Mouse (Mus musculus): ENCODE results near the gene Fank1. TPM values are rescaled to one million over a fixed set of nuclear protein-coding genes. Genes with fewer than 3 reads are reported as not detected.

Gene Fank1
- polyA plus RNA-seq, 1 experiment from 2014 or later: 0.52 TPM

- no peak for ATAC-seq (replicated peaks; ENCODE audit: insufficient number of reproducible peaks, low FRiP score, low TSS enrichment, low read depth)
- 86% methylated on average over 19 of the region's 19 CpGs for WGBS
- no peak overlapping the region for H3K4me2 ChIP-seq (ENCODE audit: low read depth, low read length)
- H3K27me3 ChIP-seq (ENCODE audit: control insufficient read depth, insufficient read depth, low read length): no peaks in the 10 kb centered on the region
- H3K9me3 ChIP-seq (replicated peaks; ENCODE audit: control insufficient read depth, low read length): no peaks in the 10 kb centered on the region
- no peak overlapping the region for H3K27ac ChIP-seq (replicated peaks; ENCODE audit: low read depth, low read length)
- no peak overlapping the region for H3K9ac ChIP-seq (replicated peaks; ENCODE audit: low read length)
- no peaks in the 10 kb centered on the region for H3K36me3 ChIP-seq (replicated peaks; ENCODE audit: control insufficient read depth, insufficient read depth, low read depth, low read length)
- H3K4me1 ChIP-seq (ENCODE audit: control insufficient read depth, insufficient read depth, low read length): no peaks in the 10 kb centered on the region
- DNase-seq (ENCODE audit: low spot score): no peak
- no peak overlapping the region for H3K4me3 ChIP-seq (ENCODE audit: low read depth, low read length)
Measured at GRCm38 (mm10) chr7:133888926-133889920, 112.6 kb downstream of the Fank1 start.

- Histone ChIP-seq H3K27ac (replicated peaks; ENCODE audit: low read depth, low read length) (no peak overlapping the region), H3K4me1 (ENCODE audit: control insufficient read depth, insufficient read depth, low read length) (no peaks in the 10 kb centered on the region), H3K27me3 (ENCODE audit: control insufficient read depth, insufficient read depth, low read length) (no peaks in the 10 kb centered on the region), H3K9me3 (replicated peaks; ENCODE audit: control insufficient read depth, low read length) (no peaks in the 10 kb centered on the region), H3K4me3 (ENCODE audit: low read depth, low read length) (no peak overlapping the region), H3K36me3 (replicated peaks; ENCODE audit: control insufficient read depth, insufficient read depth, low read depth, low read length) (no peaks in the 10 kb centered on the region), H3K4me2 (ENCODE audit: low read depth, low read length) (no peak overlapping the region), H3K9ac (replicated peaks; ENCODE audit: low read length) (no peak overlapping the region)
- 83% methylated on average over 4 of the region's 4 CpGs for WGBS
- DNase-seq (ENCODE audit: low spot score) (no peak), ATAC-seq (replicated peaks; ENCODE audit: insufficient number of reproducible peaks, low FRiP score, low TSS enrichment, low read depth) (no peak)
Measured at GRCm38 (mm10) chr7:133889986-133890385, 113.3 kb downstream of the Fank1 start.

GRCm38 (mm10) chr7:133891298-133891697 is 114.6 kb downstream of the Fank1 start:
- H3K4me1 ChIP-seq (ENCODE audit: control insufficient read depth, insufficient read depth, low read length): no peaks in the 10 kb centered on the region
- DNase-seq (ENCODE audit: low spot score) (no peak), ATAC-seq (replicated peaks; ENCODE audit: insufficient number of reproducible peaks, low FRiP score, low TSS enrichment, low read depth) (no peak)
- H3K36me3 ChIP-seq (replicated peaks; ENCODE audit: control insufficient read depth, insufficient read depth, low read depth, low read length): no peaks in the 10 kb centered on the region
- no peak overlapping the region for H3K27ac ChIP-seq (replicated peaks; ENCODE audit: low read depth, low read length)
- no peaks in the 10 kb centered on the region for H3K9me3 ChIP-seq (replicated peaks; ENCODE audit: control insufficient read depth, low read length)
- no peak overlapping the region for H3K9ac ChIP-seq (replicated peaks; ENCODE audit: low read length)
- WGBS: 85% methylated on average over 9 of the region's 9 CpGs
- H3K4me3 ChIP-seq (ENCODE audit: low read depth, low read length): no peak overlapping the region
- H3K4me2 ChIP-seq (ENCODE audit: low read depth, low read length): no peak overlapping the region
- no peaks in the 10 kb centered on the region for H3K27me3 ChIP-seq (ENCODE audit: control insufficient read depth, insufficient read depth, low read length)

- Histone ChIP-seq H3K36me3 (replicated peaks; ENCODE audit: control insufficient read depth, insufficient read depth, low read depth, low read length) (no peaks in the 10 kb centered on the region), H3K9ac (replicated peaks; ENCODE audit: low read length) (no peak overlapping the region), H3K4me2 (ENCODE audit: low read depth, low read length) (no peak overlapping the region), H3K4me1 (ENCODE audit: control insufficient read depth, insufficient read depth, low read length) (no peaks in the 10 kb centered on the region), H3K27ac (replicated peaks; ENCODE audit: low read depth, low read length) (no peak overlapping the region), H3K9me3 (replicated peaks; ENCODE audit: control insufficient read depth, low read length) (no peaks in the 10 kb centered on the region), H3K4me3 (ENCODE audit: low read depth, low read length) (no peak overlapping the region), H3K27me3 (ENCODE audit: control insufficient read depth, insufficient read depth, low read length) (no peaks in the 10 kb centered on the region)
- ATAC-seq (replicated peaks; ENCODE audit: insufficient number of reproducible peaks, low FRiP score, low TSS enrichment, low read depth) (no peak), DNase-seq (ENCODE audit: low spot score) (no peak)
- 77% methylated on average over 4 of the region's 4 CpGs for WGBS
Measured at GRCm38 (mm10) chr7:133891796-133892195, 115.1 kb downstream of the Fank1 start.

GRCm38 (mm10) chr7:133899391-133899790 is 122.7 kb downstream of the Fank1 start:
- no peak overlapping the region for H3K9ac ChIP-seq (replicated peaks; ENCODE audit: low read length)
- DNase-seq (ENCODE audit: low spot score): no peak
- no peak overlapping the region for H3K4me3 ChIP-seq (ENCODE audit: low read depth, low read length)
- no peaks in the 10 kb centered on the region for H3K27me3 ChIP-seq (ENCODE audit: control insufficient read depth, insufficient read depth, low read length)
- no peaks in the 10 kb centered on the region for H3K4me1 ChIP-seq (ENCODE audit: control insufficient read depth, insufficient read depth, low read length)
- no peaks in the 10 kb centered on the region for H3K9me3 ChIP-seq (replicated peaks; ENCODE audit: control insufficient read depth, low read length)
- no peak overlapping the region for H3K4me2 ChIP-seq (ENCODE audit: low read depth, low read length)
- ATAC-seq (replicated peaks; ENCODE audit: insufficient number of reproducible peaks, low FRiP score, low TSS enrichment, low read depth): no peak
- WGBS: 85% methylated on average over 4 of the region's 4 CpGs
- no peaks in the 10 kb centered on the region for H3K36me3 ChIP-seq (replicated peaks; ENCODE audit: control insufficient read depth, insufficient read depth, low read depth, low read length)
- H3K27ac ChIP-seq (replicated peaks; ENCODE audit: low read depth, low read length): no peak overlapping the region

- WGBS: 78% methylated on average over 4 of the region's 4 CpGs
- DNase-seq (ENCODE audit: low spot score) (no peak), ATAC-seq (replicated peaks; ENCODE audit: insufficient number of reproducible peaks, low FRiP score, low TSS enrichment, low read depth) (no peak)
- Histone ChIP-seq H3K4me1 (ENCODE audit: control insufficient read depth, insufficient read depth, low read length) (no peaks in the 10 kb centered on the region), H3K4me3 (ENCODE audit: low read depth, low read length) (no peak overlapping the region), H3K36me3 (replicated peaks; ENCODE audit: control insufficient read depth, insufficient read depth, low read depth, low read length) (no peaks in the 10 kb centered on the region), H3K9me3 (replicated peaks; ENCODE audit: control insufficient read depth, low read length) (no peaks in the 10 kb centered on the region), H3K27me3 (ENCODE audit: control insufficient read depth, insufficient read depth, low read length) (no peaks in the 10 kb centered on the region), H3K9ac (replicated peaks; ENCODE audit: low read length) (no peak overlapping the region), H3K27ac (replicated peaks; ENCODE audit: low read depth, low read length) (no peak overlapping the region), H3K4me2 (ENCODE audit: low read depth, low read length) (no peak overlapping the region)
Measured at GRCm38 (mm10) chr7:133908966-133909365, 132.3 kb downstream of the Fank1 start.

- WGBS: 89% methylated on average over 7 of the region's 7 CpGs
- H3K27me3 ChIP-seq (ENCODE audit: control insufficient read depth, insufficient read depth, low read length): no peaks in the 10 kb centered on the region
- ATAC-seq (replicated peaks; ENCODE audit: insufficient number of reproducible peaks, low FRiP score, low TSS enrichment, low read depth): no peak
- H3K27ac ChIP-seq (replicated peaks; ENCODE audit: low read depth, low read length): no peak overlapping the region
- no peaks in the 10 kb centered on the region for H3K9me3 ChIP-seq (replicated peaks; ENCODE audit: control insufficient read depth, low read length)
- H3K4me3 ChIP-seq (ENCODE audit: low read depth, low read length): no peak overlapping the region
- H3K9ac ChIP-seq (replicated peaks; ENCODE audit: low read length): no peak overlapping the region
- DNase-seq (ENCODE audit: low spot score): no peak
- H3K36me3 ChIP-seq (replicated peaks; ENCODE audit: control insufficient read depth, insufficient read depth, low read depth, low read length): no peaks in the 10 kb centered on the region
- no peaks in the 10 kb centered on the region for H3K4me1 ChIP-seq (ENCODE audit: control insufficient read depth, insufficient read depth, low read length)
- no peak overlapping the region for H3K4me2 ChIP-seq (ENCODE audit: low read depth, low read length)
Measured at GRCm38 (mm10) chr7:133909833-133910375, 133.2 kb downstream of the Fank1 start.

GRCm38 (mm10) chr7:133911881-133912280 is 135.2 kb downstream of the Fank1 start:
- ATAC-seq (replicated peaks; ENCODE audit: insufficient number of reproducible peaks, low FRiP score, low TSS enrichment, low read depth) (no peak), DNase-seq (ENCODE audit: low spot score) (no peak)
- WGBS: 92% methylated on average over 3 of the region's 3 CpGs
- H3K4me1 ChIP-seq (ENCODE audit: control insufficient read depth, insufficient read depth, low read length): no peaks in the 10 kb centered on the region
- no peaks in the 10 kb centered on the region for H3K9me3 ChIP-seq (replicated peaks; ENCODE audit: control insufficient read depth, low read length)
- no peak overlapping the region for H3K9ac ChIP-seq (replicated peaks; ENCODE audit: low read length)
- no peak overlapping the region for H3K4me3 ChIP-seq (ENCODE audit: low read depth, low read length)
- H3K36me3 ChIP-seq (replicated peaks; ENCODE audit: control insufficient read depth, insufficient read depth, low read depth, low read length): no peaks in the 10 kb centered on the region
- H3K27me3 ChIP-seq (ENCODE audit: control insufficient read depth, insufficient read depth, low read length): no peaks in the 10 kb centered on the region
- H3K4me2 ChIP-seq (ENCODE audit: low read depth, low read length): no peak overlapping the region
- H3K27ac ChIP-seq (replicated peaks; ENCODE audit: low read depth, low read length): no peak overlapping the region
